Mouse (Mus musculus) thymus, adult 2 months (tissue): ENCODE results near the gene Zfp27. TPM values are rescaled to one million over a fixed set of nuclear protein-coding genes. Genes with fewer than 3 reads are reported as not detected.
A peak's percentile ranks its signal among the peaks of the same experiment; 100 is the strongest.

Source experiments
- DNase-seq: peaks from one replicate; pipeline ENCODE4 v3.0.0; 2021
- H3K27ac ChIP-seq: fragments of 200-500 bp; 2 replicates; pipeline ENCODE4 v1.5.1; 2012; ENCODE audit warnings: low read length, control low read depth; ENCODE audit not compliant: control insufficient read depth, insufficient read depth
- H3K27me3 ChIP-seq: fragments of 200-500 bp; 2 replicates; pipeline ENCODE4 v1.6.1; 2012; ENCODE audit warnings: mild to moderate bottlenecking, low read length, moderate library complexity, mixed read lengths; ENCODE audit not compliant: control insufficient read depth, insufficient read depth
- H3K36me3 ChIP-seq: fragments of 200-500 bp; 2 replicates; pipeline ENCODE4 v1.6.1; 2012; ENCODE audit warnings: mild to moderate bottlenecking, low read length, moderate library complexity; ENCODE audit not compliant: control insufficient read depth, insufficient read depth
- H3K4me1 ChIP-seq: fragments of 200-500 bp; replicated peaks from 2 replicates; pipeline ENCODE4 v1.6.1; 2012; ENCODE audit warnings: low read length; ENCODE audit not compliant: control insufficient read depth, insufficient read depth
- H3K4me3 ChIP-seq: fragments of 200-500 bp; 2 replicates; pipeline ENCODE4 v1.5.1; 2012; ENCODE audit warnings: mild to moderate bottlenecking, low read length, control low read depth, moderate library complexity; ENCODE audit not compliant: control insufficient read depth, insufficient read depth
- CTCF ChIP-seq: fragments of 200-500 bp; IDR thresholded peaks from 2 replicates; pipeline ENCODE4 v1.5.1; 2012; ENCODE audit warnings: mild to moderate bottlenecking, control low read depth, low read length, moderate library complexity, borderline replicate concordance; ENCODE audit not compliant: control insufficient read depth, poor library complexity, insufficient read depth; ENCODE audit errors: extremely low read depth
- POLR2A ChIP-seq: fragments of 200-500 bp; IDR thresholded peaks from 2 replicates; pipeline ENCODE4 v1.6.1; 2012; ENCODE audit warnings: mild to moderate bottlenecking, low read length, control low read depth, moderate library complexity; ENCODE audit not compliant: control insufficient read depth, poor library complexity, insufficient read depth; ENCODE audit errors: extremely low read depth
- WGBS: fragments of 180-500 bp; shearing (Covaris S2); methylation state at CpG from one replicate; pipeline ENCODE4 v1.1.7; 2018; 5-methylcytosine and 5-hydroxymethylcytosine counted together
- polyA plus RNA-seq: library from polyadenylated mRNA; depleted of rRNA; stranded (reverse); fragments of >200 nt; gene quantifications from 2 replicates; pipeline ENCODE4 v1.2.3, GENCODE M21; 2012

Gene Zfp27
- polyA plus RNA-seq, 1 experiment = 2.5 TPM

DNA sequence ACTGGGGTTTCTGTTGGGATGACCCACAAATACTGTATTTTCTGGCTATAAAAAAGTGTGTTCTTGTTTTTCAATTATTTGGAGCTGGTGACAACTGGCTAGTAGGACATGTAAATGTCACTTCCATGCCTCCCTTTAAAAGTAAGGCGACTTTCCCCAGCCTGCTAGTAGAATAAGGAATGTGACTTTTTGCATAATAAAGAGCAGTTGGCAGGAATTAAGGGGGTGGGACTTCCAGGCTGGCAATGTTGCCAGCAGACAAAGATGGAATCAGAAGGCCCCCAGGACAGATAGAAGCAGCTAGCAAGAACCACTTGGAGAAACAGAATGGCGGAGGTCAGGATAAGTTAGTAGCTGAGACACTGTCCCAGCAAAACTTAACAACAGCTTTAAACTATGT, 3.9 kb upstream of the Zfp27 start:
- Histone ChIP-seq H3K36me3 (no peaks in the 10 kb centered on the region), H3K4me1 (peaks cover 4% of the 10 kb centered on the region; the same call in 1 of the 2 replicates), H3K27me3 (no peaks in the 10 kb centered on the region), H3K27ac (no peak overlapping the region), H3K4me3 (no peak overlapping the region)
- DNase-seq = no peak
- 92% methylated on average over 2 of the region's 2 CpGs for WGBS
- no peak for TF ChIP-seq CTCF

DNA sequence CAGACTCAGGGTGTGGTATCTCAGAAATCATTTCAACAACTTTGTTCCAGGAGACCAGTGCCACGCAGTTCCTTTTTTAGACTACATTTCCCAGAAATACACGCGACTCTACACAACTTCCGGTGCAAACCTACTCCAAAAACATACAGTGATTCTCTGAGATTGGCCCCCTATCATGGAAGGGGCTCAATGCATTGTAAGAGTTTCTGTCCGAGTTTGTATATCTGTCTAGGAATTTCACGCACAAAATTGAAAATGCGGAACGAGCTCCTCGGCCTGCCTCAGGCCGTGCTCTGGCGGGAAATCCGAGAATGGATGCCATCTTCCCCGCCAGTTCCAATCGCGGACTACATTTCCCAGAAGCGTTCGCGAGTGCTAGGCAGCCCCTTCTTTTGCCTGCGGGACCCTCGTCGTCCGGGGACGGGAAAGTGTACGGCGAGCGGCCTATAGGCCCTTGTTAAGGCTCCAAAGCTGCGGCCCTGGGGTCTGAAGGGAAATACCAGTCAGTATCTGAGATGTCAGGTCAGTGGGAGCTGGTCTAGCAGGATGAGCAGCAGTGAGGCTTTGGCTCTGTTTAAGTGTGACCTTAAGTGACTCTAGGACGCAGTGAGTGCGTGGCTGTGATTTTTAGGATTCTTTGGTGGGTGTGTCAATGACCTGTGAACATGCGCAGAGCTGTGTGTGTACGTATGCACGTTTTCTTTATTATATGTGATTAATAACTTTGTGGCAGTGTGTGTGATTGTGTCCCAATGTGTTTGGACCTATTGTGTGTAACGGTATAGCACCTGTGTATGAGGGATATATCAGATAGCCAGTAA, 2.0 kb upstream of the Zfp27 start, which contains the start of gene Zfp383:
Zfp383 (plus strand) TSS at position 94 of the 821 bp plus-strand sequence.
- no peaks in the 10 kb centered on the region for H3K36me3 ChIP-seq
- 2% methylated on average over 33 of the region's 33 CpGs for WGBS
- H3K4me1 ChIP-seq = peaks cover 4% of the 10 kb centered on the region; the same call in 1 of the 2 replicates
- peak; percentile 82 for DNase-seq
- H3K4me3 ChIP-seq = peak within 1 kb of the TSS; percentile 51
- peak within 1 kb of the TSS; percentile 51; the same call in 1 of the 2 replicates for H3K27ac ChIP-seq
- no peak for TF ChIP-seq POLR2A
- no peak for TF ChIP-seq CTCF
- H3K27me3 ChIP-seq = no peaks in the 10 kb centered on the region

DNA sequence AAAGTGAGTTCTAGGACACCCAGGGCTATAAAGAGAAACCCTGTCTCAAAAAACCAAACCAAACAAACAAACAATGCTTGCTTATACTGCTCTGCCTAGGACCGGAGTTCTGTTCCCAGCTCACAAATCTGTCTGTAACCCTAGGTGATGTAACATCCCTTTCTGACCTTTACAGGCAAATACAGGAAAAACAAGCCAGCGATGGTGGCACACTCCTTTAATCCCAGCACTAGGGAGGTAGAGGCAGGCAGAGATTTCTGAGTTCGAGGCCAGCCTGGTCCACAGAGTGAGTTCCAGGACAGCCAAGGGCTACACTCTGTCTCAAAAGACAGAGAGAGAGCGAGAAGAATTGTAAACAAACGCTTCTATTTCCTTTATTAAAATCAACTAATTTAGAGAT, 834 bp upstream of the Zfp27 start:
- no peak for DNase-seq
- Histone ChIP-seq H3K27ac (peak overlapping the region; percentile 51; the same call in 1 of the 2 replicates), H3K27me3 (no peaks in the 10 kb centered on the region), H3K4me1 (peaks cover 4% of the 10 kb centered on the region; the same call in 1 of the 2 replicates), H3K4me3 (no peak overlapping the region), H3K36me3 (no peaks in the 10 kb centered on the region)
- WGBS = 95% methylated on average over 5 of the region's 5 CpGs
- TF ChIP-seq CTCF = no peak
- TF ChIP-seq POLR2A = no peak

DNA sequence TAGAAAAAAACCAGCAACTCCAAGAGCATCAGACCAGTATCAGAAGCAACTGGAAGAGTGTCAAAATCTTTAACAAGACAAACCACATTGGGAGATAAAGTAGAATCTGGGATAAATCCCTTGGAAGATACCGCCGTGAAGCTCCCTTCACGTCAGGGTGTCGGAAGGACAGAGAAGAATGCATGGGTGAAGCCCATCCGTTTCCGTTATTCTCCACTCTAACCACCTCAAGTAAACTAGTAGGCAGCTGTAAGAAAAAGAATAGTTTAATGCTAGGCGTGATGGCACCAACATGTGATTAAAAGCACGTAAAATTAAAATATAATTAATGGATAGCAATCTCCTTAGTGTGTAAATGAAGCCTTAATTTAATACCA, 298 bp upstream of the Zfp27 start:
- WGBS = 34% methylated on average over 8 of the region's 8 CpGs
- no peaks in the 10 kb centered on the region for H3K27me3 ChIP-seq
- no peak overlapping the region for H3K4me3 ChIP-seq

DNA sequence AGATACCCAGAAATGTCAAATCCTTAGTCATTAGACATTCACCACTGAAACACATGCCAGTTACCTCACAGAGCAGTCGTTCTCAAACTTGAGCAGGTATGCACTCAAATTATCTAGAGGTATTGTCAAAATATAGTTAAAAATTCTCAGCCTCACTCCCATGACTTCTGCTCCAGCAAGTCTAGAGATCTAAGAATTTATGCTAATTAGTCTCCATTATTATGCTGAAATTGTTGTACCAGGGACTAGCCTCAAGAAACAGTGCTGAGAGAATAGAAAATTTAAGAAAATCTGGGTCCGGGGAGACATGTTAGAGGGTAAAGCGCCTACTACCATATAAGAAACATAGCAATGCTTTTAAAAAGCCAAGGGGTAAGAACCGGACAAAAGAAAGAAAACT, 2.3 kb downstream of the Zfp27 start:
- no peak for DNase-seq
- H3K27ac ChIP-seq = no peak overlapping the region
- 96% methylated on average over 4 of the region's 4 CpGs for WGBS
- no peak overlapping the region for H3K4me3 ChIP-seq
- TF ChIP-seq POLR2A (no peak), CTCF (no peak)
- no peaks in the 10 kb centered on the region for H3K27me3 ChIP-seq
- peaks cover 4% of the 10 kb centered on the region; the same call in 1 of the 2 replicates for H3K4me1 ChIP-seq
- peaks cover 9% of the 10 kb centered on the region for H3K36me3 ChIP-seq

More for the DNA sequence above, 298 bp upstream of the Zfp27 start:
- no peak for TF ChIP-seq CTCF
- peak overlapping the region; percentile 51 for H3K27ac ChIP-seq
- no peak for DNase-seq
- no peaks in the 10 kb centered on the region for H3K36me3 ChIP-seq
- H3K4me1 ChIP-seq = peaks cover 4% of the 10 kb centered on the region; the same call in 1 of the 2 replicates

DNA sequence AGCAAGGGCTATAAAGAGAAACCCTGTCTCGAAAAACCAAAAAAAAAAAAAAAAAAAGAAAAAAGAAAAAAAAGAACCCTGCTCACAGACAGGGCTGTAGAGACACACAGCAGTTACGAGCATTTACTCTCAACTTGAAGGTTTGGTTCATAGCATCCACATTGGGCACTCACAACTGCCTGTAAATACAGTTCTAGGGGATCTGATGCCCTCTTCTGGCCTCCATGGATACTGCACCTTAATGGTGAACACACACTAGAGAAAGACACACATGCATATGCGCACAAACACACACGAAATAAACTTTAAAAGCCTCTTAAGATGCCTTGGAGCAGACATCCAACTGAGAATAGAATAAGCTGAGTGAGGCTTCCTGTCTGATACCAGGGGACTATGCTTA, 8.0 kb downstream of the Zfp27 start:
- Histone ChIP-seq H3K4me1 (no peaks in the 10 kb centered on the region), H3K4me3 (no peak overlapping the region), H3K27ac (no peak overlapping the region), H3K27me3 (no peaks in the 10 kb centered on the region), H3K36me3 (peaks cover 46% of the 10 kb centered on the region)
- 90% methylated on average over 4 of the region's 4 CpGs for WGBS
- no peak for DNase-seq
- TF ChIP-seq POLR2A (no peak), CTCF (no peak)
